ENCODE assay signal across 14 mouse cellular contexts in genomic region chr4:109975381-109976240, GRCm38 (mm10). TPM values are rescaled to one million over a fixed set of nuclear protein-coding genes. Genes with fewer than 3 reads are reported as not detected.
DNase-seq lines count a peak whose midpoint lies in the region; ATAC-seq and TF ChIP-seq lines count a peak whose summit lies in the region.
"Had no signal": no experiment of that assay in that cellular context is flagged by ENCODE, and none has a peak within 500 bp of the region (broad histone marks: within the 10 kb centered on the region; RNA-seq: fewer than 3 reads in every experiment).

No protein-coding gene starts in this region.

- no peak overlapping the region for H3K4me2 ChIP-seq in heart, embryonic 13.5 days
- peak overlapping the region; percentile 40; the same call in 1 of the 2 replicates for H3K4me2 ChIP-seq in midbrain, embryonic 13.5 days (replicated peaks)
- H3K4me2 ChIP-seq in midbrain, postnatal 0 days (ENCODE audit: low read depth, low read length, poor library complexity, severe bottlenecking) = no peak overlapping the region
- peak overlapping the region; percentile 71 for H3K4me2 ChIP-seq in forebrain, embryonic 11.5 days (ENCODE audit: low read depth, low read length, severe bottlenecking)
- no peak overlapping the region for H3K4me2 ChIP-seq in kidney, embryonic 16.5 days (replicated peaks; ENCODE audit: low read depth, low read length)

- no peaks in the 10 kb centered on the region for H3K36me3 ChIP-seq in heart, embryonic 13.5 days
- no peaks in the 10 kb centered on the region for H3K36me3 ChIP-seq in midbrain, embryonic 13.5 days
- no peaks in the 10 kb centered on the region for H3K36me3 ChIP-seq in midbrain, postnatal 0 days (ENCODE audit: insufficient read depth, low read length)
- H3K36me3 ChIP-seq in forebrain, embryonic 11.5 days (ENCODE audit: control insufficient read depth, insufficient read depth, low read length) = no peaks in the 10 kb centered on the region
- H3K36me3 ChIP-seq in kidney, embryonic 16.5 days (ENCODE audit: insufficient read depth, low read length) = no peaks in the 10 kb centered on the region
- H3K36me3 ChIP-seq: intestine, embryonic 15.5 days had no signal

- peaks cover 30% of the 10 kb centered on the region for H3K4me1 ChIP-seq in heart, embryonic 13.5 days
- peaks cover 36% of the 10 kb centered on the region for H3K4me1 ChIP-seq in midbrain, embryonic 13.5 days (replicated peaks)
- no peaks in the 10 kb centered on the region for H3K4me1 ChIP-seq in midbrain, postnatal 0 days (ENCODE audit: insufficient read depth, low read length)
- H3K4me1 ChIP-seq in forebrain, embryonic 11.5 days (replicated peaks; ENCODE audit: control insufficient read depth, insufficient read depth, low read length) = peaks cover 14% of the 10 kb centered on the region; the same call in 1 of the 2 replicates
- peaks cover 42% of the 10 kb centered on the region for H3K4me1 ChIP-seq in kidney, embryonic 16.5 days (ENCODE audit: insufficient read depth, low read length)

- 6% methylated on average over 25 of the region's 25 CpGs for WGBS in heart, embryonic 13.5 days
- 7% methylated on average over 25 of the region's 25 CpGs for WGBS in midbrain, embryonic 13.5 days
- WGBS in midbrain, postnatal 0 days = 12% methylated on average over 25 of the region's 25 CpGs
- WGBS in forebrain, embryonic 11.5 days = 9% methylated on average over 25 of the region's 25 CpGs
- 5% methylated on average over 25 of the region's 25 CpGs for WGBS in kidney, embryonic 16.5 days

- H3K27me3 ChIP-seq in heart, embryonic 13.5 days (replicated peaks) = peaks cover 99% of the 10 kb centered on the region
- peaks cover 98% of the 10 kb centered on the region for H3K27me3 ChIP-seq in midbrain, embryonic 13.5 days
- H3K27me3 ChIP-seq in midbrain, postnatal 0 days (ENCODE audit: insufficient read depth, low read length) = peaks cover 76% of the 10 kb centered on the region
- H3K27me3 ChIP-seq in forebrain, embryonic 11.5 days (ENCODE audit: control insufficient read depth, insufficient read depth, low read length) = peaks cover 56% of the 10 kb centered on the region
- H3K27me3 ChIP-seq in kidney, embryonic 16.5 days (ENCODE audit: insufficient read depth, low read length) = peaks cover 96% of the 10 kb centered on the region

- DNase-seq in heart, adult 8-10 months (ENCODE audit: low spot score) = no peak
- DNase-seq in midbrain, postnatal 0 days (ENCODE audit: low spot score) = no peak
- DNase-seq in forebrain, embryonic 11.5 days (ENCODE audit: low spot score) = peak; percentile 57
- peak; percentile 26 for DNase-seq in retina, postnatal 1 day
- no peak for DNase-seq in left cerebral cortex, adult 2 months (ENCODE audit: extremely low spot score in 1 of 2, low spot score in 2 of 2)
- DNase-seq: adrenal gland, postnatal 25 days; lung, postnatal 36 days; spleen, adult 18-20 months; thymus, postnatal 14 days had no signal

- TF ChIP-seq CTCF in midbrain, postnatal 0 days (IDR thresholded peaks at IDR 0.05) = no peak
- TF ChIP-seq CTCF in left cerebral cortex, adult 2 months (IDR thresholded peaks at IDR 0.05) = no peak

- H3K27ac ChIP-seq in heart, embryonic 13.5 days (replicated peaks) = no peak overlapping the region
- no peak overlapping the region for H3K27ac ChIP-seq in midbrain, embryonic 13.5 days
- no peak overlapping the region for H3K27ac ChIP-seq in midbrain, postnatal 0 days (ENCODE audit: low read depth, low read length)
- no peak overlapping the region for H3K27ac ChIP-seq in forebrain, embryonic 11.5 days (ENCODE audit: low read depth, low read length)
- H3K27ac ChIP-seq in left cerebral cortex, adult 2 months = no peak overlapping the region
- H3K27ac ChIP-seq in kidney, embryonic 16.5 days (ENCODE audit: low read length) = no peak overlapping the region
- H3K27ac ChIP-seq: intestine, embryonic 15.5 days; layer of hippocampus, adult 2 months had no signal

- intact Hi-C loops in left cerebral cortex, adult 2 months (cut with DNase I) = no loop called here

- ATAC-seq in heart, embryonic 13.5 days (ENCODE audit: extremely low read depth, insufficient number of reproducible peaks, low FRiP score, low TSS enrichment) = no peak
- ATAC-seq in midbrain, embryonic 13.5 days = no peak
- no peak for ATAC-seq in midbrain, postnatal 0 days (ENCODE audit: low FRiP score)
- no peak for ATAC-seq in forebrain, embryonic 11.5 days (replicated peaks; ENCODE audit: low FRiP score)
- ATAC-seq in kidney, embryonic 16.5 days (ENCODE audit: low FRiP score, low TSS enrichment) = no peak

- peak overlapping the region; percentile 32; the same call in 1 of the 2 replicates for H3K4me3 ChIP-seq in heart, embryonic 13.5 days
- peak overlapping the region; percentile 45 for H3K4me3 ChIP-seq in midbrain, embryonic 13.5 days (replicated peaks)
- no peak overlapping the region for H3K4me3 ChIP-seq in midbrain, postnatal 0 days (ENCODE audit: low read depth, low read length)
- H3K4me3 ChIP-seq in forebrain, embryonic 11.5 days (ENCODE audit: low read depth, low read length) = peak overlapping the region; percentile 81
- no peak overlapping the region for H3K4me3 ChIP-seq in left cerebral cortex, adult 2 months
- H3K4me3 ChIP-seq in kidney, embryonic 16.5 days (ENCODE audit: low read length) = no peak overlapping the region
- H3K4me3 ChIP-seq: intestine, embryonic 15.5 days; layer of hippocampus, adult 2 months had no signal

- H3K9me3 ChIP-seq in heart, embryonic 13.5 days = peaks cover 3% of the 10 kb centered on the region; the same call in 1 of the 2 replicates
- H3K9me3 ChIP-seq in midbrain, embryonic 13.5 days = no peaks in the 10 kb centered on the region
- H3K9me3 ChIP-seq in midbrain, postnatal 0 days (ENCODE audit: low read length) = no peaks in the 10 kb centered on the region
- H3K9me3 ChIP-seq in forebrain, embryonic 11.5 days (ENCODE audit: control insufficient read depth, low read length) = no peaks in the 10 kb centered on the region
- peaks cover 3% of the 10 kb centered on the region; the same call in 1 of the 2 replicates for H3K9me3 ChIP-seq in kidney, embryonic 16.5 days (ENCODE audit: low read length)
- H3K9me3 ChIP-seq: intestine, embryonic 15.5 days had no signal

- H3K9ac ChIP-seq in heart, embryonic 13.5 days = no peak overlapping the region
- H3K9ac ChIP-seq in midbrain, embryonic 13.5 days (replicated peaks) = peak overlapping the region; percentile 6; the same call in 1 of the 2 replicates
- no peak overlapping the region for H3K9ac ChIP-seq in midbrain, postnatal 0 days (replicated peaks; ENCODE audit: low read length, poor library complexity, severe bottlenecking)
- peak overlapping the region; percentile 97 for H3K9ac ChIP-seq in forebrain, embryonic 11.5 days (ENCODE audit: low read length)
- no peak overlapping the region for H3K9ac ChIP-seq in kidney, embryonic 16.5 days (replicated peaks; ENCODE audit: low read length)
- H3K9ac ChIP-seq: intestine, embryonic 15.5 days had no signal

RNA-seq across cellular contexts. Expression of gene Dmrta2, which starts 2.2 kb away (rescaled TPM):
- polyA plus RNA-seq in heart, embryonic 13.5 days (2015; fragmentation: Nextera tagmentation; extraction: Ambion mirVana) = 0.05 TPM in 1 of 2 replicates, not detected in the other
- under 1 TPM in 1 of 4 experiments, not detected in 3; 0.09 TPM for total RNA-seq in heart, adult 8-10 months (2022)
- 1.2 and 2.0 TPM in 2 replicates for polyA plus RNA-seq in midbrain, embryonic 13.5 days (2015; fragmentation: Nextera tagmentation; extraction: Ambion mirVana)
- 1.4 and 3.7 TPM in 2 replicates for total RNA-seq in midbrain, postnatal 0 days (2014; rRNA removed)
- 0.43 and 0.44 TPM in 2 replicates for polyA plus RNA-seq in midbrain, postnatal 0 days (2015; fragmentation: Nextera tagmentation; extraction: Ambion mirVana)
- 12.5 and 16.9 TPM in 2 replicates for polyA plus RNA-seq in forebrain, embryonic 11.5 days (2014; fragmentation: Nextera tagmentation; extraction: Ambion mirVana)
- total RNA-seq in left cerebral cortex, adult 2 months (2021) = 1 to 10 TPM; 2.2 to 2.6 TPM
- 0.05 and 0.25 TPM in 2 replicates for polyA plus RNA-seq in kidney, embryonic 16.5 days (2015; fragmentation: Nextera tagmentation; extraction: Ambion mirVana)

Comparison
In these comparisons a context has a peak if more than half of its experiments do, and no peak if none do; other contexts are left out.
1. H3K4me2 ChIP-seq: peak in midbrain, embryonic 13.5 days (single experiment) and forebrain, embryonic 11.5 days (single experiment); none in heart, embryonic 13.5 days (single experiment), midbrain, postnatal 0 days (single experiment) and kidney, embryonic 16.5 days (single experiment).
2. H3K4me3 ChIP-seq: peak in heart, embryonic 13.5 days (single experiment), midbrain, embryonic 13.5 days (single experiment) and forebrain, embryonic 11.5 days (single experiment); none in midbrain, postnatal 0 days (single experiment), left cerebral cortex, adult 2 months (single experiment) and kidney, embryonic 16.5 days (single experiment).
3. H3K9ac ChIP-seq: peak in midbrain, embryonic 13.5 days (single experiment) and forebrain, embryonic 11.5 days (single experiment); none in heart, embryonic 13.5 days (single experiment), midbrain, postnatal 0 days (single experiment) and kidney, embryonic 16.5 days (single experiment).
4. DNase-seq: peak in forebrain, embryonic 11.5 days (single experiment) and retina, postnatal 1 day (single experiment); none in heart, adult 8-10 months (single experiment), midbrain, postnatal 0 days (single experiment) and left cerebral cortex, adult 2 months (0 of 2).